8 mouse cellular contexts compared by ENCODE assay signal in the genomic region with DNA sequence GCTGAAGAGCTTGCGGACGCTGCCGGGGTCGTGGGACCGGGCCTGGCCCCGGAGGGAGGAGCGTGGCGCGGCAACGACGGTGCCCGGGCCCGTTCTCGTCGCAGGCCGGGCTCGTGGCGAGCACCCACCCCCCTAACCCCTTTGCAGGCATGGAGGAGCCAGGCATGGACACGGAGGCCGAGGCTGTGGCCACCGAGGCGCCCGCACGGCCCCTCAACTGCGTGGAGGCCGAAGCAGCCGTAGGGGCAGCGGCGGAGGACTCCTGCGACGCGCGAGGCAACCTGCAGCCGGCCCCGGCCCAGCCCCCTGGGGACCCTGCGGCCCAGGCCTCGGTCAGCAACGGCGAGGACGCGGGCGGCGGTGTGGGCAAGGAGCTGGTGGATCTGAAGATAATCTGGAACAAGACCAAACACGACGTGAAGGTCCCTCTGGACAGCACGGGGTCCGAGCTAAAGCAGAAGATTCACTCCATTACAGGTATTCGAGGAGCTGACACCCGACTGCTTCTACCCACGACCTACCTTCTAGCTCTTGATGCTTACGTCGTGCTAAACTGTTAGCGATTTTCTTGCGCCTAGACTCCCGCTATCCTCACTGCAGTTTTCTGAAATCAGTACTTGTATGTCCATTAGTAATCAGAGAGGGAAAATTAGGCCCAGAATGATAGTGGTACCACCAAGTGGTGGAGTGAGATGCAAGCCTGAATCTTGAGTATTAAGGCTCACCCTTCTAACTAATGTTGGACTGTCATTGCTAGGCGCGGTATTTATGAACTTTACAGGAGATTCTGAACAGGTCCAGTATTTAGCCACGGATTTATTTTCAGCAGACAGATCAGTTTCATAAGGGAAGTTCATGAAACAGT. TPM values are rescaled to one million over a fixed set of nuclear protein-coding genes. Genes with fewer than 3 reads are reported as not detected.
A peak's percentile ranks its signal among the peaks of the same experiment; 100 is the strongest.
DNase-seq lines count a peak whose midpoint lies in the region; ATAC-seq and TF ChIP-seq lines count a peak whose summit lies in the region.

No protein-coding gene starts in this region.

- no peaks in the 10 kb centered on the region for H3K9me3 ChIP-seq in intestine, postnatal 0 days (ENCODE audit: control insufficient read depth)
- no peaks in the 10 kb centered on the region for H3K9me3 ChIP-seq in midbrain, embryonic 10.5 days (replicated peaks)

- peak overlapping the region; percentile 91 for H3K27ac ChIP-seq in embryonic fibroblast, embryonic 13.5 days (ENCODE audit: insufficient read depth, low read length)
- H3K27ac ChIP-seq in intestine, postnatal 0 days (ENCODE audit: low read depth, low read length), result peak overlapping the region; percentile 92
- peak overlapping the region; percentile 97 for H3K27ac ChIP-seq in midbrain, embryonic 10.5 days (replicated peaks)

- H3K36me3 ChIP-seq in intestine, postnatal 0 days (ENCODE audit: control insufficient read depth, insufficient read depth), result peaks cover 13% of the 10 kb centered on the region; the same call in 1 of the 2 replicates
- H3K36me3 ChIP-seq in midbrain, embryonic 10.5 days, result peaks cover 47% of the 10 kb centered on the region

- H3K9ac ChIP-seq in intestine, postnatal 0 days (ENCODE audit: low read depth, low read length), result peak overlapping the region; percentile 98

- peaks cover 9% of the 10 kb centered on the region for H3K4me1 ChIP-seq in embryonic fibroblast, embryonic 13.5 days (ENCODE audit: control insufficient read depth, insufficient read depth, low read length)
- H3K4me1 ChIP-seq in intestine, postnatal 0 days (replicated peaks; ENCODE audit: control insufficient read depth, insufficient read depth, low read length), result peaks cover 15% of the 10 kb centered on the region; the same call in 1 of the 2 replicates
- peaks cover 34% of the 10 kb centered on the region for H3K4me1 ChIP-seq in midbrain, embryonic 10.5 days

- peak overlapping the region; percentile 99 for H3K4me3 ChIP-seq in embryonic fibroblast, embryonic 13.5 days (ENCODE audit: insufficient read depth, low read length)
- peak overlapping the region; percentile 97 for H3K4me3 ChIP-seq in intestine, postnatal 0 days (ENCODE audit: low read depth, low read length)
- H3K4me3 ChIP-seq in midbrain, embryonic 10.5 days, result peak overlapping the region; percentile 99

- no peak for TF ChIP-seq POLR2A in embryonic fibroblast, embryonic 13.5 days (IDR thresholded peaks at IDR 0.05; ENCODE audit: low read depth, low read length)

- ATAC-seq in intestine, postnatal 0 days, result peak; percentile 13

- H3K4me2 ChIP-seq in intestine, postnatal 0 days (replicated peaks; ENCODE audit: low read depth), result peak overlapping the region; percentile 93

- no peaks in the 10 kb centered on the region for H3K27me3 ChIP-seq in intestine, postnatal 0 days (replicated peaks; ENCODE audit: control insufficient read depth, insufficient read depth, low read length)
- no peaks in the 10 kb centered on the region for H3K27me3 ChIP-seq in midbrain, embryonic 10.5 days (ENCODE audit: low read depth, poor library complexity, severe bottlenecking)

- WGBS in intestine, postnatal 0 days, result under 1% methylated on average over 57 of the region's 58 CpGs
- 2% methylated on average over 50 of the region's 58 CpGs for WGBS in midbrain, embryonic 10.5 days

- peak; percentile 59 for DNase-seq in cerebellum, adult 11-12 months
- DNase-seq in cerebellum, adult 11 months, result no peak
- peak; percentile 43 to 45 for DNase-seq in right cerebral cortex, postnatal 10 days (ENCODE audit: low spot score in 2 of 2)
- no peak for DNase-seq in right cerebral cortex, postnatal 25 days
- no peak for DNase-seq in midbrain, embryonic 10.5 days (ENCODE audit: low spot score)
- no peak for DNase-seq in right cerebral cortex, postnatal 36 days (ENCODE audit: low spot score in 2 of 2)

- no peak for TF ChIP-seq CTCF in embryonic fibroblast, embryonic 13.5 days (IDR thresholded peaks at IDR 0.05; ENCODE audit: borderline replicate concordance, insufficient read depth, low read length)
- TF ChIP-seq CTCF in intestine, postnatal 0 days (IDR thresholded peaks at IDR 0.05; ENCODE audit: low read depth), result peak; percentile 54

RNA-seq across cellular contexts. Expression of a gene that starts 0.7 kb away (rescaled TPM):
- 4.0 and 4.2 TPM in 2 replicates for polyA plus RNA-seq in embryonic fibroblast, embryonic 13.5 days (2011; ENCODE audit: insufficient read length, low read depth, missing spikeins)
- 7.1 and 8.0 TPM in 2 replicates for polyA plus RNA-seq in intestine, postnatal 0 days (2015; fragmentation: Nextera tagmentation; extraction: Ambion mirVana)
- 18.9 and 19.2 TPM in 2 replicates for polyA plus RNA-seq in midbrain, embryonic 10.5 days (2016; fragmentation: Nextera tagmentation; extraction: Ambion mirVana)

RNA-seq across cellular contexts. Expression of a gene that starts 0.8 kb away (rescaled TPM):
- 47.0 and 50.0 TPM in 2 replicates for polyA plus RNA-seq in embryonic fibroblast, embryonic 13.5 days (2011; ENCODE audit: insufficient read length, low read depth, missing spikeins)
- 26.3 and 29.3 TPM in 2 replicates for polyA plus RNA-seq in intestine, postnatal 0 days (2015; fragmentation: Nextera tagmentation; extraction: Ambion mirVana)
- polyA plus RNA-seq in midbrain, embryonic 10.5 days (2016; fragmentation: Nextera tagmentation; extraction: Ambion mirVana), result 64.7 and 65.7 TPM in 2 replicates

RNA-seq across cellular contexts. Expression of a gene that starts 33.9 kb away (rescaled TPM):
- polyA plus RNA-seq in embryonic fibroblast, embryonic 13.5 days (2011; ENCODE audit: insufficient read length, low read depth, missing spikeins), result 137 and 149 TPM in 2 replicates
- polyA plus RNA-seq in intestine, postnatal 0 days (2015; fragmentation: Nextera tagmentation; extraction: Ambion mirVana), result 956 and 957 TPM in 2 replicates
- 757 and 815 TPM in 2 replicates for polyA plus RNA-seq in midbrain, embryonic 10.5 days (2016; fragmentation: Nextera tagmentation; extraction: Ambion mirVana)

RNA-seq across cellular contexts. Expression of a gene that starts 46.7 kb away (rescaled TPM):
- 48.8 and 60.1 TPM in 2 replicates for polyA plus RNA-seq in embryonic fibroblast, embryonic 13.5 days (2011; ENCODE audit: insufficient read length, low read depth, missing spikeins)
- polyA plus RNA-seq in intestine, postnatal 0 days (2015; fragmentation: Nextera tagmentation; extraction: Ambion mirVana), result 59.9 and 71.1 TPM in 2 replicates
- polyA plus RNA-seq in midbrain, embryonic 10.5 days (2016; fragmentation: Nextera tagmentation; extraction: Ambion mirVana), result 81.5 and 90.3 TPM in 2 replicates

Comparison
In these comparisons a context has a peak if more than half of its experiments do, and no peak if none do; other contexts are left out.
1. DNase-seq: peak in cerebellum, adult 11-12 months (single experiment) and right cerebral cortex, postnatal 10 days (2 of 2); none in cerebellum, adult 11 months (single experiment), right cerebral cortex, postnatal 25 days (single experiment), midbrain, embryonic 10.5 days (single experiment) and right cerebral cortex, postnatal 36 days (0 of 2).
2. Peak in every context shown above with its lines, with median percentiles within 50 percentile points of each other: H3K27ac ChIP-seq and H3K4me3 ChIP-seq.